Mouse (Mus musculus) CH12.LX (cell line): Measurements from ENCODE around the gene Gm14410. TPM values are rescaled to one million over a fixed set of nuclear protein-coding genes. Genes with fewer than 3 reads are reported as not detected.
A peak's percentile ranks its signal among the peaks of the same experiment; 100 is the strongest.
"Not testable (repeated sequence)": the region's sequence is repeated elsewhere in the genome, so short reads cannot be mapped to it uniquely, and the experiment has no call there.

Experiments
- DNase-seq: peaks from one replicate; pipeline ENCODE4 v3.0.0-alpha.2; 2013; ENCODE audit errors: extremely low read depth
- H3K27ac ChIP-seq: 2 replicates; pipeline ENCODE4 v1.5.1; 2012; ENCODE audit warnings: low read depth, mild to moderate bottlenecking, control low read depth, moderate library complexity; ENCODE audit not compliant: insufficient read depth
- H3K27me3 ChIP-seq: replicated peaks from 2 replicates; pipeline ENCODE3; 2012; ENCODE audit warnings: inconsistent platforms
- H3K36me3 ChIP-seq, 2 experiments: replicated peaks in 1 of 2; 2 replicates each; pipeline versions ENCODE3 to v1.6.1; 2012; ENCODE audit warnings: inconsistent platforms in 1 of 2, low read length in 1 of 2, mild to moderate bottlenecking in 1 of 2, mixed read lengths in 1 of 2, moderate library complexity in 1 of 2; ENCODE audit not compliant: control insufficient read depth in 1 of 2, insufficient read depth in 1 of 2
- H3K4me1 ChIP-seq, 2 experiments: 2 replicates each; pipeline ENCODE4 v1.6.1; 2012; ENCODE audit warnings: inconsistent platforms in 1 of 2, moderate library complexity in 1 of 2; ENCODE audit not compliant: insufficient read depth in 2 of 2, control insufficient read depth in 1 of 2
- H3K4me2 ChIP-seq: 2 replicates; pipeline ENCODE4 v1.6.1; 2012; ENCODE audit warnings: low read depth, mild to moderate bottlenecking, control low read depth; ENCODE audit not compliant: poor library complexity, insufficient read depth, severe bottlenecking
- H3K4me3 ChIP-seq, 3 experiments: fragments of 150-350 bp in 1 of 3; sonication (generic) in 1 of 3; replicated peaks in 1 of 3; 2 replicates each; pipeline versions ENCODE3 to v1.5.1; 2011 to 2012; ENCODE audit warnings: low read depth in 2 of 3, low read length in 2 of 3, mild to moderate bottlenecking in 2 of 3, moderate library complexity in 2 of 3, control low read depth in 1 of 3, improper control_type of control experiment in 1 of 3, inconsistent platforms in 1 of 3, mixed read lengths in 1 of 3; ENCODE audit not compliant: poor library complexity in 1 of 3
- H3K79me2 ChIP-seq: replicated peaks from 2 replicates; pipeline ENCODE4 v1.6.1; 2012; ENCODE audit warnings: mild to moderate bottlenecking, moderate library complexity; ENCODE audit not compliant: control insufficient read depth, poor library complexity, insufficient read depth, severe bottlenecking; ENCODE audit errors: extremely low read depth
- H3K9ac ChIP-seq: 2 replicates; pipeline ENCODE4 v1.6.1; 2012; ENCODE audit warnings: low read depth, mild to moderate bottlenecking, control low read depth, moderate library complexity; ENCODE audit not compliant: insufficient read depth
- H3K9me3 ChIP-seq: replicated peaks from 2 replicates; pipeline ENCODE3; 2012; ENCODE audit warnings: low read length, inconsistent platforms, mixed read lengths
- CHD2 ChIP-seq: IDR thresholded peaks from 2 replicates; pipeline ENCODE4 v1.6.1; 2011; ENCODE audit warnings: low read length, improper control_type of control experiment
- ELF1 ChIP-seq: IDR thresholded peaks from 2 replicates; pipeline ENCODE4 v1.6.1; 2014; ENCODE audit warnings: low read depth, mild to moderate bottlenecking, inconsistent platforms, low read length, improper control_type of control experiment
- NELFE ChIP-seq: IDR thresholded peaks from 2 replicates; pipeline ENCODE4 v1.6.1; 2011; ENCODE audit warnings: low read depth, low read length, improper control_type of control experiment
- POLR2A ChIP-seq: IDR thresholded peaks from 2 replicates; pipeline ENCODE4 v1.6.1; 2011; ENCODE audit warnings: low read depth, mild to moderate bottlenecking, improper control_type of control experiment, low read length
- TBP ChIP-seq: conservative IDR thresholded peaks from 2 replicates; pipeline ENCODE4 v1.6.1; 2011; ENCODE audit warnings: low read depth, low read length, improper control_type of control experiment
- dilution Hi-C: fragments of 300-500 bp; cut with MboI; formaldehyde crosslinking; loops from 2 replicates; pipeline ENCODE4 v1.14.3; 2020; ENCODE audit warnings: low sequenced_read_pairs; ENCODE audit not compliant: extremely low pct_unique_long_range_greater_than_20kb, extremely low pct_ligation_motif_present
- in situ Hi-C: fragments of 300-500 bp; cut with MboI; formaldehyde crosslinking; loops from 3 replicates; pipeline ENCODE4 v1.14.3; 2019; ENCODE audit warnings: low sequenced_read_pairs, low pct_ligation_motif_present, low pct_unique_long_range_greater_than_20kb, mixed read lengths
- polyA plus RNA-seq: library from polyadenylated mRNA; unstranded; fragments of >175 nt; gene quantifications from 2 replicates; pipeline ENCODE4 v1.2.1, GENCODE M21; 2012; ENCODE audit warnings: low read depth; ENCODE audit not compliant: insufficient read length
- total RNA-seq, 2 experiments: library from RNA; depleted of rRNA; stranded (reverse); fragments of 300-350 nt in 1 of 2; fragments of >200 nt in 1 of 2; gene quantifications; 2 replicates each; pipeline ENCODE4 v1.2.3; 2012 to 2014

Gm14410 gene
- total RNA-seq (2012; rRNA removed) (12.1 and 15.0 TPM in 2 replicates), total RNA-seq (2014; rRNA removed) (27.9 and 35.2 TPM in 2 replicates), polyA plus RNA-seq (11.1 TPM in 2 replicates)

DNA sequence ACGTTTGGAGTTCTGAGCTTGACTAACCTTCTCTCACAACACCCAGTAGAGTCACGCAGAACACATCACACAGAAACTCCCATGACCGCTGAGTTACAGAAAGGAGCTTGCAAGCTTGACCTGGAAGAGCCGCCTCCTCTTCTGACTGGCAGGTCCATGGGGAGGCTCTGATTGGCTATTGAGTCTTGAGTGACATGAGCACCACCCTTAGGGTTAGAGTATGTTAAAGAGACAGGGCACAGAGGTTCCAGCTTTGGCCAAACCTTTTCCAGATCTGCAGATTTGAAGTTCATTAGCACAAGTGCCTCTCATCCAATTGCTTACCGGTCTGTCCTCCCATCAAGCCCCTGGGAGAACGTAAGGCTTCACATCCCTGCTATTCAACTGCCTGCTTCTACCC, at the start of gene Gm14410:
Gene Gm14410 (minus strand): TSS at position 81 of the 400 bp plus-strand sequence.
- peak within 1 kb of the TSS; percentile 17; the same call in 1 of the 2 replicates for H3K9ac ChIP-seq
- dilution Hi-C loops, DNase-seq, H3K36me3 ChIP-seq, H3K79me2 ChIP-seq, in situ Hi-C loops, H3K4me1 ChIP-seq, H3K27me3 ChIP-seq, H3K4me2 ChIP-seq, H3K27ac ChIP-seq, H3K9me3 ChIP-seq: not testable (repeated sequence)
- H3K4me3 ChIP-seq, result peak within 1 kb of the TSS in 2 of 3 experiments; percentile 49 to 63
- 0 out of 2 replicates have a peak, but pooled peaks have one; percentile 16 for TF ChIP-seq CHD2

DNA sequence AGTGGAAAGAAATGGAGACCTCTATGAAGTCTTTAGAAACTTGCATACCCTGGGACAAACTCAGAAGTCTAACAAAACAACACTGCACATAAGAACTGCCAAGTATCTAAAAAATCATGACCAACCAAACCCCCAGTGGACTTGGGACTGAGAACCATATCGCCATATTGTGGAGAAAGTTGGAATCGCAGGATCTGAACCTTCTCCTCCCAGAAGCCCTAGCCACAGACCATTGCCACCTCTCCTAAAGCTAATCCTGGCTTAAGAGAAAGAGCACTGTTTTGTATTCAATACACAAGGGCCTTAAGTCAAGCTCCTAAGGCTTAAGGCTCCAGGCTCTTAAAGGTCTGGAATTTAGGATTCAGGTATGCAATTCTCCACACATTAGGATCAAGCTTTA, 41.2 kb upstream of the Gm14410 start:
- H3K36me3 ChIP-seq, result not testable (repeated sequence)

DNA sequence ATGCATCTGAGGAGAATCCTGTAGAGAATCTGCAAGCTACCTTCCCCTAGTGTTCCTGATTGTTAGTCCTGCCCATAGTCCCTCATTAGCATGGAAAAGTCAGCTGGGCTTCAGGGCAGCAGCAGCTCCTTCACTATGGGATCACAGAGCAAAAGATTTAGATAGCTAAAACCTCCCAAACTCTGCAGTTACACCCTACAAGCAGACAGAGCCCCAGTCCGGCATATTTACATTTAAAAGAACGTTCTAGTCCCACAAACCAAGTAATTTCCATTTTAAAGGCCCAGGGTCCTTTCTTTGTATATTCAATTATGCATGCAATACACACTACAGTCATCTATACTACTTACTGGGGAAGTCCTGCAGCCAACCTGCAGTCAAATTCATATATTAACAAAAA, 24.2 kb upstream of the Gm14410 start:
- H3K4me1 ChIP-seq, H3K27me3 ChIP-seq, in situ Hi-C loops, dilution Hi-C loops, H3K79me2 ChIP-seq, H3K9me3 ChIP-seq, H3K4me2 ChIP-seq, H3K36me3 ChIP-seq, H3K9ac ChIP-seq, H3K27ac ChIP-seq, H3K4me3 ChIP-seq: not testable (repeated sequence)
- peak; percentile 0 for DNase-seq

More for the DNA sequence above, 41.2 kb upstream of the Gm14410 start:
- H3K27me3 ChIP-seq, H3K27ac ChIP-seq, H3K4me1 ChIP-seq, H3K9ac ChIP-seq, in situ Hi-C loops, H3K4me2 ChIP-seq, H3K4me3 ChIP-seq, dilution Hi-C loops, DNase-seq, H3K9me3 ChIP-seq, H3K79me2 ChIP-seq: not testable (repeated sequence)

DNA sequence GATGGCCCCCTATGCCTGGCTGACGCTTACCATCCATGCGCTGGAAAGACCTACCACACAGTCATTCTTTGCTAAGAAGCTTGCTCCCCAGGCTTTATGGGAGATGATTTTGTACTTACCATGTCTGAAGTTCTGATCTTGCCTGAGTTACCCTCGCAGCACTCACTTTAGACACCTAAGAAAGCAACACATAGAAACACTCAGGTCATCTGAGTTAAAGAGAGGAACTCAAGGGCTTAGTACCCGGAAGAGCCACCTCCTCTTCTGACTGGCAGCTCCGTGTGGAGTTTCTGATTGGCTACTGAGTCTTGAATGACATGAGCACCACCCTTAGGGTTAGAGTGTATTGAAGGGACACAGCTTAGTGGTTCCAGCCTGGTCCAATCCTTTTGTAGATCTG, 33.5 kb downstream of the Gm14410 start:
- TF ChIP-seq TBP (peak; percentile 48; the same call in 1 of the 2 replicates), POLR2A (peak; percentile 50; the same call in 1 of the 2 replicates), ELF1 (peak; percentile 53; the same call in 1 of the 2 replicates), NELFE (0 out of 2 replicates have a peak, but pooled peaks have one; percentile 13)

More for the DNA sequence above, 33.5 kb downstream of the Gm14410 start:
- H3K4me1 ChIP-seq, H3K36me3 ChIP-seq, H3K4me2 ChIP-seq, H3K79me2 ChIP-seq, H3K27me3 ChIP-seq, H3K9me3 ChIP-seq, H3K27ac ChIP-seq, dilution Hi-C loops, in situ Hi-C loops, H3K9ac ChIP-seq: not testable (repeated sequence)
- DNase-seq, result peak; percentile 22
- H3K4me3 ChIP-seq, result peak overlapping the region; percentile 36 to 63 (median 54)

Other genes starting within 250 kb of the Gm14410 start
- 17.8 and 19.5 TPM in 2 replicates for gene Gm14419, start 205.5 kb downstream of the Gm14410 start, total RNA-seq (2012; rRNA removed)
- 37.8 and 48.0 TPM in 2 replicates for gene Gm14419, start 205.5 kb downstream of the Gm14410 start, total RNA-seq (2014; rRNA removed)
- 10.2 and 17.7 TPM in 2 replicates for gene Gm14419, start 205.5 kb downstream of the Gm14410 start, polyA plus RNA-seq
- gene Gm14401, start 132.1 kb downstream of the Gm14410 start, total RNA-seq (2012; rRNA removed), result 3.7 TPM in 2 replicates
- gene Gm14401, start 132.1 kb downstream of the Gm14410 start, total RNA-seq (2014; rRNA removed), result 4.4 and 5.7 TPM in 2 replicates
- 1.4 and 1.6 TPM in 2 replicates for gene Gm14401, start 132.1 kb downstream of the Gm14410 start, polyA plus RNA-seq
- gene Gm14409, start 60.6 kb upstream of the Gm14410 start, total RNA-seq (2012; rRNA removed), result 7.0 and 8.2 TPM in 2 replicates
- 12.0 and 13.8 TPM in 2 replicates for gene Gm14409, start 60.6 kb upstream of the Gm14410 start, total RNA-seq (2014; rRNA removed)
- gene Gm14409, start 60.6 kb upstream of the Gm14410 start, polyA plus RNA-seq, result 5.1 and 8.1 TPM in 2 replicates
- 1.2 and 1.8 TPM in 2 replicates for gene Gm14412, start 117.9 kb upstream of the Gm14410 start, total RNA-seq (2012; rRNA removed)
- 2.9 and 3.8 TPM in 2 replicates for gene Gm14412, start 117.9 kb upstream of the Gm14410 start, total RNA-seq (2014; rRNA removed)
- gene Gm14412, start 117.9 kb upstream of the Gm14410 start, polyA plus RNA-seq, result 2.9 and 4.4 TPM in 2 replicates
- 10.8 and 14.3 TPM in 2 replicates for gene Gm14418, start 191.9 kb upstream of the Gm14410 start, total RNA-seq (2012; rRNA removed)
- gene Gm14418, start 191.9 kb upstream of the Gm14410 start, total RNA-seq (2014; rRNA removed), result 27.3 and 33.6 TPM in 2 replicates
- 15.9 and 18.1 TPM in 2 replicates for gene Gm14418, start 191.9 kb upstream of the Gm14410 start, polyA plus RNA-seq